Mouse (Mus musculus) lung, postnatal 0 days (tissue): ENCODE measurements around the gene 2200002D01Rik. TPM values are rescaled to one million over a fixed set of nuclear protein-coding genes. Genes with fewer than 3 reads are reported as not detected.

Experiments
- ATAC-seq: fragments of 200-750 bp; cut with Nextera tagmentation; 2 replicates; pipeline ENCODE4 v1.8.0; 2017; ENCODE audit warnings: moderate library complexity
- DNase-seq: peaks from one replicate; pipeline ENCODE4 v3.0.0-alpha.2; 2016; ENCODE audit warnings: low spot score
- H3K27ac ChIP-seq: fragments of 300-500 bp; sonication (generic); 2 replicates; pipeline ENCODE4 v1.5.1; 2014; ENCODE audit warnings: antibody characterized with exemption, mild to moderate bottlenecking, low read length, mixed read lengths
- H3K27me3 ChIP-seq: fragments of 300-500 bp; sonication (generic); replicated peaks from 2 replicates; pipeline ENCODE4 v1.6.1; 2014; ENCODE audit warnings: low read length, mixed read lengths; ENCODE audit not compliant: insufficient read depth
- H3K36me3 ChIP-seq: fragments of 300-500 bp; sonication (generic); 2 replicates; pipeline ENCODE4 v1.6.1; 2014; ENCODE audit warnings: low read length, mixed read lengths; ENCODE audit not compliant: insufficient read depth
- H3K4me1 ChIP-seq: fragments of 300-500 bp; sonication (generic); 2 replicates; pipeline ENCODE4 v1.6.1; 2014; ENCODE audit warnings: antibody characterized with exemption, low read depth, low read length, mixed read lengths; ENCODE audit not compliant: insufficient read depth
- H3K4me2 ChIP-seq: fragments of 300-500 bp; sonication (generic); replicated peaks from 2 replicates; pipeline ENCODE4 v1.6.1; 2014; ENCODE audit warnings: low read depth, mild to moderate bottlenecking, low read length, moderate library complexity, mixed read lengths
- H3K4me3 ChIP-seq: fragments of 300-500 bp; sonication (generic); 2 replicates; pipeline ENCODE4 v1.5.1; 2014; ENCODE audit warnings: low read depth, low read length
- H3K9ac ChIP-seq: fragments of 300-500 bp; sonication (generic); replicated peaks from 2 replicates; pipeline ENCODE4 v1.6.1; 2014; ENCODE audit warnings: low read depth, mild to moderate bottlenecking
- H3K9me3 ChIP-seq: fragments of 300-500 bp; sonication (generic); 2 replicates; pipeline ENCODE4 v1.6.1; 2016; ENCODE audit warnings: low read length, mixed read lengths
- CTCF ChIP-seq: IDR thresholded peaks from 2 replicates; pipeline ENCODE4 v1.5.1; 2016; ENCODE audit warnings: antibody characterized with exemption, mild to moderate bottlenecking
- EP300 ChIP-seq: IDR thresholded peaks from 2 replicates; pipeline ENCODE4 v1.6.1; 2016; ENCODE audit warnings: antibody characterized with exemption, mild to moderate bottlenecking, control low read depth
- WGBS: fragments of 180-500 bp; shearing (Covaris S2); extraction: QIAGEN DNeasy Blood & Tissue Kit; methylation state at CpG from one replicate; pipeline ENCODE4 v1.1.7; 2014; 5-methylcytosine and 5-hydroxymethylcytosine counted together
- polyA plus RNA-seq: library from polyadenylated mRNA; unstranded; fragments of >200 nt; fragmentation: Nextera tagmentation; extraction: Ambion mirVana; gene quantifications from 2 replicates; pipeline ENCODE4 v1.2.1, GENCODE M21; 2015

Gene 2200002D01Rik
- polyA plus RNA-seq, 1 experiment from 2014 or later, result 123 TPM

DNA sequence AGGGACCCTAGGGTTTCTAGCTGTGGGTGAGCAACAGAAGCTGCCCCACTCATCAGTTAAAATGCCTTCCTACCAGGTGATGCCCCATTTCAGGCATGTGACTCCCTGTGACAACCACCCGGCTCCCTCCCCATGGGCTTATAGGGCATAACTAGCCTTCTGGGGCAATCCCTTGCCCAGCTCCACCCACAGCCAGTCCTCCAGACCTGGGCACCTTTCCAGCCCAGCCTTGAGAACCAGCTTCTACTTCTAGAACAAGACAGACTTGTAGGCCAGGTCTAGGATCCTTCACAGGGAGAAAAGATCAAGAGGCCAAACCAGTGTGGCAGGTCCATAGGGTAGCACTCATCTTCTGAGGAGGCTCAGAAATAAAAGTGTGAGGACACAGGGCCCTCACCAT, 9.1 kb upstream of the 2200002D01Rik start:
- peak; percentile 87 for ATAC-seq
- H3K4me1 ChIP-seq, result peaks cover 16% of the 10 kb centered on the region
- no peak overlapping the region for H3K4me3 ChIP-seq
- H3K36me3 ChIP-seq, result no peaks in the 10 kb centered on the region
- WGBS, result 60% methylated on average over 1 of the region's 1 CpGs
- no peak overlapping the region for H3K9ac ChIP-seq
- peak; percentile 84 for DNase-seq
- H3K27me3 ChIP-seq, result no peaks in the 10 kb centered on the region
- H3K4me2 ChIP-seq, result no peak overlapping the region
- H3K27ac ChIP-seq, result peak overlapping the region; percentile 62; the same call in 1 of the 2 replicates
- H3K9me3 ChIP-seq, result no peaks in the 10 kb centered on the region
- TF ChIP-seq CTCF (no peak), EP300 (no peak; the same call in 1 of the 2 replicates)

DNA sequence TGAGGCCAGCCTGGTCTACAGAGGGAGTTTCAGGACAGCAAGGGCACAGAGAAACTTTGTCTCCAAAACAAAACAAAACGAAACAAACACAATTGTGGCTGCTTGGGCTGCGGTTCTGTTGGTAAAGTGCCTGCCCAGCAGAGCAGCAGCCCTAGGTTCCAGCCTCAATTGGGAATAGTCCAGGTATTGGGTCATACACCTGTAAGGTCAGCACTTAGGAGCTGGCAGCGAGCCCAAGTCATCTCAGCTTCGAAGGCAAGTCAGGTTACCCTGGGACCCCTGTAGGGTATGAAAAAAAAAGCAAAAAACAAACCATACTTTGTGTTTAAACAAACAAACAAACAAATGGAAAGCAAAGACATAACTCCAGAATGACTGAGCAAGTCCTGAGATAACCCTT, 7.6 kb upstream of the 2200002D01Rik start:
- Histone ChIP-seq H3K4me2 (no peak overlapping the region), H3K27me3 (no peaks in the 10 kb centered on the region), H3K9me3 (no peaks in the 10 kb centered on the region), H3K9ac (no peak overlapping the region), H3K36me3 (no peaks in the 10 kb centered on the region), H3K4me1 (peaks cover 12% of the 10 kb centered on the region), H3K27ac (no peak overlapping the region), H3K4me3 (no peak overlapping the region)
- WGBS, result 63% methylated on average over 4 of the region's 4 CpGs
- TF ChIP-seq CTCF, result no peak
- no peak for TF ChIP-seq EP300
- ATAC-seq, result no peak
- DNase-seq, result no peak

GRCm38 (mm10) chr7:29253842-29254241, 5.6 kb upstream of the 2200002D01Rik start:
- WGBS, result 40% methylated on average over 5 of the region's 5 CpGs
- no peak for DNase-seq
- H3K27ac ChIP-seq, result no peak overlapping the region
- H3K4me2 ChIP-seq, result no peak overlapping the region
- ATAC-seq, result no peak
- no peak overlapping the region for H3K9ac ChIP-seq
- no peaks in the 10 kb centered on the region for H3K36me3 ChIP-seq
- H3K4me1 ChIP-seq, result peaks cover 12% of the 10 kb centered on the region
- no peaks in the 10 kb centered on the region for H3K9me3 ChIP-seq
- TF ChIP-seq EP300, result no peak
- TF ChIP-seq CTCF, result no peak
- H3K27me3 ChIP-seq, result no peaks in the 10 kb centered on the region
- no peak overlapping the region for H3K4me3 ChIP-seq

DNA sequence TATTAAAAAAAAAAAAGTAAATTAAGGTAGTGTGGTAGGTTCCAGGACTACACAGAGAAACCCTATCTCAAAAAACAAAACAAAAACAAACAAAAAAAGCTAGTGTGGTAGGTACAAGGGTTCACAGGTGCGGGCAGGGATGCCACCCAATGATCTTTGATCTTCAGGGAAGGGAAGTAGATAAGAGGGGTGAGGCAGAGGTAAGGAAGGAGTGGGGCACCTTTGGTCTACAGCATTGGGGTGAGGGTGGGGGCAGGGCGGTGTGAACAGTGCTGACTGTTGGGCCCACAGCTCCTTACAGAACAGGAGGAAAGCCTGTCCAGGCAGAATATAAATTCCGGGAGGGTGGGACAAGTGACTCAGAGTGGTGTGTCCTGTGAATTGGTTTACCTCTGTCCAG, 2.9 kb upstream of the 2200002D01Rik start:
- no peaks in the 10 kb centered on the region for H3K9me3 ChIP-seq
- DNase-seq (no peak), ATAC-seq (no peak)
- no peak overlapping the region for H3K4me2 ChIP-seq
- WGBS, result 71% methylated on average over 3 of the region's 3 CpGs
- H3K27ac ChIP-seq, result no peak overlapping the region
- H3K36me3 ChIP-seq, result no peaks in the 10 kb centered on the region
- H3K27me3 ChIP-seq, result no peaks in the 10 kb centered on the region
- TF ChIP-seq EP300, result no peak
- no peak for TF ChIP-seq CTCF
- H3K9ac ChIP-seq, result no peak overlapping the region
- H3K4me3 ChIP-seq, result no peak overlapping the region
- H3K4me1 ChIP-seq, result peaks cover 5% of the 10 kb centered on the region

DNA sequence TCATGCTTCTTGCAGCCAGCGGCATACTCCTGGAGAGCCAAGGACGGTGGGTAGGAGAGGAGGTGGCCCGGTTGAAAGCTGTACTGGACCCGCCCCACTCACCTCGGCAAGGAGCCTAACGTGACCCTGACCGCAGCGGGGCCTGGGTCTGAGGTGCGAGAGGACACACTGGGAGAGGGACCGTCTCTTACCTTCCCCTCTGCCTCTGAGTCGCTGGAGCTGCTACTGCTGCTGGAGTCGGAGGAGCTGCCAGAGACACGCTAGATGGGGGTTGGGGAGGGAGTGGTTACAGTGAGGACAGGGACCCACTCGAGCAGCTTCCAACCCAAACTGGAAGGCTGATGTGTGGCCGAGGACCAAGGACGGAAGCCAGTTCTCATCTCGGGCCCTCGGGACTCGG, 560 bp downstream of the 2200002D01Rik start:
- no peaks in the 10 kb centered on the region for H3K9me3 ChIP-seq
- DNase-seq (no peak), ATAC-seq (peak; percentile 16)
- peaks cover 8% of the 10 kb centered on the region for H3K4me1 ChIP-seq
- WGBS, result 20% methylated on average over 19 of the region's 19 CpGs
- H3K4me2 ChIP-seq, result peak overlapping the region; percentile 71
- peak overlapping the region; percentile 95 for H3K27ac ChIP-seq
- peak overlapping the region; percentile 41 for H3K4me3 ChIP-seq
- no peak for TF ChIP-seq CTCF
- no peak for TF ChIP-seq EP300
- H3K36me3 ChIP-seq, result no peaks in the 10 kb centered on the region; the same call in 1 of the 2 replicates
- peak overlapping the region; percentile 46 for H3K9ac ChIP-seq
- no peaks in the 10 kb centered on the region for H3K27me3 ChIP-seq

GRCm38 (mm10) chr7:29247314-29247700, 959 bp downstream of the 2200002D01Rik start:
- WGBS, result 28% methylated on average over 16 of the region's 16 CpGs

More at GRCm38 (mm10) chr7:29247314-29247700, 959 bp downstream of the 2200002D01Rik start:
- H3K36me3 ChIP-seq, result no peaks in the 10 kb centered on the region; the same call in 1 of the 2 replicates
- peak overlapping the region; percentile 95; the same call in 1 of the 2 replicates for H3K27ac ChIP-seq
- DNase-seq (peak; percentile 83), ATAC-seq (peak; percentile 33)
- no peaks in the 10 kb centered on the region for H3K9me3 ChIP-seq
- peak overlapping the region; percentile 71 for H3K4me2 ChIP-seq
- H3K4me1 ChIP-seq, result peaks cover 8% of the 10 kb centered on the region
- TF ChIP-seq EP300 (no peak), CTCF (peak; percentile 96)
- H3K27me3 ChIP-seq, result no peaks in the 10 kb centered on the region
- H3K9ac ChIP-seq, result peak overlapping the region; percentile 46
- H3K4me3 ChIP-seq, result peak overlapping the region; percentile 41
